Mouse (Mus musculus): ENCODE measurements around the gene Vav3. TPM values are rescaled to one million over a fixed set of nuclear protein-coding genes. Genes with fewer than 3 reads are reported as not detected.
"Not testable (repeated sequence)": the region's sequence is repeated elsewhere in the genome, so short reads cannot be mapped to it uniquely, and the experiment has no call there.

The Vav3 gene
- polyA plus RNA-seq, 1 experiment from 2014 or later = 6.4 TPM

DNA sequence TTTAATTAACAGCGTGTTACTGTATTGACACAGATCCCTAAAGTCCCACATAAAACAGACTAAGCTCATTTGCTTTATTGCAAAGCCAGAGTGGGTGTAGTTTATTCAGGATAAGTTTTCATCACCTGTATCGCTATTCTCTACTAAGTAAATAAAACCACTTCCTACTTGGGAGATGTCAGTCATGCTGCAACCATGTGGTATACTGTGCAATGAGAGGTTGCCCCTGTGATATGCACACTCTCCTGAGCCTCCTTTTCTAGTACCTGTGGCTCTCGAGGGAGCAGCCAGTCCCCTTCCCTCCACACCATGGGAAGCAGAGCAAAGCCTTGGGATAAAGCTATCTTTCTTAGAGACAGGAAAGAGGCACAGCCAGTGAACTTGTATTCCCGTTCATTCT lies 106.5 kb downstream of the Vav3 start:
- H3K9me3 ChIP-seq = no peaks in the 10 kb centered on the region
- H3K36me3 ChIP-seq = no peaks in the 10 kb centered on the region
- H3K4me3 ChIP-seq (replicated peaks) = no peak overlapping the region
- H3K4me2 ChIP-seq = no peak overlapping the region
- no peak overlapping the region for H3K27ac ChIP-seq
- no peaks in the 10 kb centered on the region for H3K27me3 ChIP-seq
- 75% methylated on average over 4 of the region's 4 CpGs for WGBS
- no peak overlapping the region for H3K9ac ChIP-seq (replicated peaks)
- H3K4me1 ChIP-seq (replicated peaks) = no peaks in the 10 kb centered on the region
- no peak for ATAC-seq (ENCODE audit: insufficient number of reproducible peaks, insufficient read depth, low FRiP score, low TSS enrichment, low read depth)

- not testable (repeated sequence) for H3K27me3 ChIP-seq
These were observed 107.8 kb downstream of the Vav3 start for GRCm38 (mm10) chr3:109448249-109448648.

DNA sequence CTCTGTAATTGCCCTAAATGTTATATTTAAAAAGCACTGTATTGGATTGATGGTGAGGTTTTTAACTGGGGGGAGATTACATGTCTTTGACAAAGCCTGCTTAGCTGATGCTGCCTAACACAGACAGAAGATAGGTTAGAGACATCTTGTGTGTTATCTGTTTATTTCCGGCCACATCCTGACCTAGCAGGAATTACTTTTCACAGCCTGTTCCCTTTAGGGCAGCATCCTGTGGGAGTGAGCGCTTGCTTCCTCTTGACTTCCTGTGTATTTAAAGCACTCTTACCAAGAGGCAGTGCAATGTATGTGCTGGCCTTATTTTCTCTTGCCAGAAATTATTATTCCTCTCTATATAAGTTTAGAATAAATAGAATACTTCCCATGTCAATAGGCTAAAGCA lies 111.5 kb downstream of the Vav3 start:
- H3K36me3 ChIP-seq = no peaks in the 10 kb centered on the region
- ATAC-seq (ENCODE audit: insufficient number of reproducible peaks, insufficient read depth, low FRiP score, low TSS enrichment, low read depth) = no peak
- H3K9ac ChIP-seq (replicated peaks) = no peak overlapping the region
- H3K4me2 ChIP-seq = no peak overlapping the region
- no peaks in the 10 kb centered on the region for H3K9me3 ChIP-seq
- WGBS = 67% methylated on average over 2 of the region's 2 CpGs
- no peaks in the 10 kb centered on the region for H3K27me3 ChIP-seq
- H3K4me1 ChIP-seq (replicated peaks) = no peaks in the 10 kb centered on the region
- H3K27ac ChIP-seq = no peak overlapping the region
- no peak overlapping the region for H3K4me3 ChIP-seq (replicated peaks)

More at GRCm38 (mm10) chr3:109448249-109448648, 107.8 kb downstream of the Vav3 start:
- not testable (repeated sequence) for H3K4me3 ChIP-seq (replicated peaks); ATAC-seq (ENCODE audit: insufficient number of reproducible peaks, insufficient read depth, low FRiP score, low TSS enrichment, low read depth); H3K4me1 ChIP-seq (replicated peaks); H3K36me3 ChIP-seq; H3K9me3 ChIP-seq; H3K9ac ChIP-seq (replicated peaks); H3K27ac ChIP-seq; H3K4me2 ChIP-seq
- 81% methylated on average over 5 of the region's 5 CpGs for WGBS

DNA sequence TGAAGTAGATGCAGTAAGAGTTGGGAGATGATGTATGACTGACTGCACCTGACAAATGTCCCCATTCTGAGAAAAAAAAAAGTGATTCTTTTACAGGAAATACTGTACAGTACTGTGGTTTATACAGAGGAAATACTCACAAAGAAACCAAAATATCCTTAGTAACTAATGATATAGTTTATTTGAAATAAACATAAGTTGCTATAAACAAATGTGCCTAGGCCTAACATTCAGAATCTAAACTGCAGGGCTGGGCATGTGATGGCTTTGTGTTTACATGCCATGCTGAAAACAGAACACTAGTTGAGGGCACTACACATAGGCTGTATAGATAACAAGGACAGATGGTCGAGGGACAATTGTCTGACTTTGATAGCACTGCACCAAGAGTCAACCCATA lies 114.2 kb downstream of the Vav3 start:
- no peaks in the 10 kb centered on the region for H3K9me3 ChIP-seq
- 38% methylated on average over 1 of the region's 1 CpGs for WGBS
- H3K9ac ChIP-seq (replicated peaks) = no peak overlapping the region
- H3K36me3 ChIP-seq = no peaks in the 10 kb centered on the region
- no peaks in the 10 kb centered on the region for H3K27me3 ChIP-seq
- H3K27ac ChIP-seq = no peak overlapping the region
- ATAC-seq (ENCODE audit: insufficient number of reproducible peaks, insufficient read depth, low FRiP score, low TSS enrichment, low read depth) = no peak
- no peaks in the 10 kb centered on the region for H3K4me1 ChIP-seq (replicated peaks)
- H3K4me3 ChIP-seq (replicated peaks) = no peak overlapping the region
- no peak overlapping the region for H3K4me2 ChIP-seq

- Histone ChIP-seq H3K27me3 (no peaks in the 10 kb centered on the region), H3K9me3 (no peaks in the 10 kb centered on the region), H3K4me3 (replicated peaks) (no peak overlapping the region), H3K36me3 (no peaks in the 10 kb centered on the region), H3K9ac (replicated peaks) (no peak overlapping the region), H3K4me1 (replicated peaks) (no peaks in the 10 kb centered on the region), H3K27ac (no peak overlapping the region), H3K4me2 (no peak overlapping the region)
- no peak for ATAC-seq (ENCODE audit: insufficient number of reproducible peaks, insufficient read depth, low FRiP score, low TSS enrichment, low read depth)
- 79% methylated on average over 1 of the region's 1 CpGs for WGBS
These were observed 115.9 kb downstream of the Vav3 start for GRCm38 (mm10) chr3:109456340-109456739.

DNA sequence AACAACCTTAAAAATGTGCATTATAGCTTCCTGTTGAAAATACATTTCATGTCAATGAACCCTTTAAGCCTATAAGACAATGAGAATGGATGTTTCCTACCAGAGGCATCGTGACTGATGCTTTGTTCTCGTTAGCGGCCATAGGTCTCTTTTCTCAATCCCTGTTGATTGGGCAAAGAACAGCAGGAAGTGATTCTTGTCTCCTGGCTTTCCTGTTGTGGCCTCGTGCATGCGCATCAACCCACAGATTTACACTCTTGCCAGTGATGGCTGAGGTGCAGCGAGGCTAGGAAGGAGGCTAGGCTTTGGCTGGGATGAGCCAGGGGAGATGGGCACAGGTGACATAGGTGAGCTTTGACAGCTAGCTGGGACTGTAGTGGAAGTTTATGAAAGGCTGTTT lies 123.2 kb downstream of the Vav3 start:
- Histone ChIP-seq H3K27ac (no peak overlapping the region), H3K36me3 (no peaks in the 10 kb centered on the region), H3K4me3 (replicated peaks) (no peak overlapping the region), H3K4me2 (no peak overlapping the region), H3K9me3 (no peaks in the 10 kb centered on the region), H3K27me3 (no peaks in the 10 kb centered on the region), H3K4me1 (replicated peaks) (peaks cover 4% of the 10 kb centered on the region; the same call in 1 of the 2 replicates), H3K9ac (replicated peaks) (no peak overlapping the region)
- ATAC-seq (ENCODE audit: insufficient number of reproducible peaks, insufficient read depth, low FRiP score, low TSS enrichment, low read depth) = no peak
- WGBS = 82% methylated on average over 6 of the region's 6 CpGs

DNA sequence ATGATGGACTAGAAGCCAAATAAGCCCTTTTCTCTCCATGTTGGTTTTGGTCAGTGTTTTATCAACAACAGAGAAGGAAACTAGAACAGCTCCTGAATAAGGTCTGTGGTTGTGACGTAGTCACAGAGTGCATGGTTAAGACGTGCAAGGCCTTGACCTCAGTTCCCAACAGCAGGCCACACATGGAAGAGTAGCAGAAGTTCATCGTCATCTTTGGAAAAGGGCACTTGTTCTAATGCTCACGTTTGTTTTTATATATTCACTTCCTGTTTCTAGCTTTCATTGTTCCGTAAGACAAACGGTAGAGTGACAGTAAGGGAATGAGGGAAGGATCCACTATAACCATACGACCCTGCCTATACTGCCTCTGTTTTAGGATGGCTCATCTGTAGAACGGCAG lies 124.1 kb downstream of the Vav3 start:
- Histone ChIP-seq H3K4me3 (replicated peaks) (no peak overlapping the region), H3K9ac (replicated peaks) (no peak overlapping the region), H3K4me2 (no peak overlapping the region), H3K27ac (no peak overlapping the region), H3K4me1 (replicated peaks) (peaks cover 4% of the 10 kb centered on the region; the same call in 1 of the 2 replicates), H3K36me3 (no peaks in the 10 kb centered on the region), H3K9me3 (no peaks in the 10 kb centered on the region), H3K27me3 (no peaks in the 10 kb centered on the region)
- no peak for ATAC-seq (ENCODE audit: insufficient number of reproducible peaks, insufficient read depth, low FRiP score, low TSS enrichment, low read depth)
- WGBS = 84% methylated on average over 8 of the region's 8 CpGs

DNA sequence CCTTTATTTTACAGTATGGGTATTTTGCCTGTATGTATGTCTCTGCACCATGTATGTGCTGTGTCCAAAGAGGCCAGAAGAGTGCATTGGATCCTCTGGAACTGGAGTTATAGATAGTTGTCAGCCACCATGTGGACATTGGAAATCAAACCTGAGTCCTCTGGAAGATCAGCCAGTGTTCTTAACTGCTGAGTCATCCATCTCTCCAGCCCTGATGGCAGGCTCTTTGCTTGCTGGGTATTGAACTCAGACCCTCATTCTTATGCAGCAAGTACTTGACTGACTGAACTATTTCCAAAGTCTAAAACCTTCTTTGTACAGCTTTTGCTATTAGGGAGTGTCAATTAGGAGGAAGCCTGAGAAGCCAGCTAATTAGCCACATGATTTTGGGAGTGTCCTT lies 126.1 kb downstream of the Vav3 start:
- no peaks in the 10 kb centered on the region for H3K9me3 ChIP-seq
- H3K9ac ChIP-seq (replicated peaks) = no peak overlapping the region
- no peaks in the 10 kb centered on the region for H3K27me3 ChIP-seq
- no peak for ATAC-seq (ENCODE audit: insufficient number of reproducible peaks, insufficient read depth, low FRiP score, low TSS enrichment, low read depth)
- H3K36me3 ChIP-seq = no peaks in the 10 kb centered on the region
- no peak overlapping the region for H3K4me3 ChIP-seq (replicated peaks)
- H3K4me2 ChIP-seq = no peak overlapping the region
- peaks cover 4% of the 10 kb centered on the region; the same call in 1 of the 2 replicates for H3K4me1 ChIP-seq (replicated peaks)
- no peak overlapping the region for H3K27ac ChIP-seq

GRCm38 (mm10) chr3:109467288-109467687 lies 126.8 kb downstream of the Vav3 start:
- no peak overlapping the region for H3K27ac ChIP-seq
- H3K4me1 ChIP-seq (replicated peaks) = peaks cover 4% of the 10 kb centered on the region; the same call in 1 of the 2 replicates
- no peak for ATAC-seq (ENCODE audit: insufficient number of reproducible peaks, insufficient read depth, low FRiP score, low TSS enrichment, low read depth)
- H3K4me3 ChIP-seq (replicated peaks) = no peak overlapping the region
- WGBS = 54% methylated on average over 4 of the region's 4 CpGs
- no peaks in the 10 kb centered on the region for H3K36me3 ChIP-seq
- H3K27me3 ChIP-seq = no peaks in the 10 kb centered on the region
- no peak overlapping the region for H3K9ac ChIP-seq (replicated peaks)
- no peaks in the 10 kb centered on the region for H3K9me3 ChIP-seq
- H3K4me2 ChIP-seq = no peak overlapping the region

GRCm38 (mm10) chr3:109469465-109469864 lies 129.0 kb downstream of the Vav3 start:
- ATAC-seq (ENCODE audit: insufficient number of reproducible peaks, insufficient read depth, low FRiP score, low TSS enrichment, low read depth) = no peak
- Histone ChIP-seq H3K36me3 (no peaks in the 10 kb centered on the region), H3K9me3 (no peaks in the 10 kb centered on the region), H3K27ac (no peak overlapping the region), H3K4me1 (replicated peaks) (peaks cover 4% of the 10 kb centered on the region; the same call in 1 of the 2 replicates), H3K4me2 (no peak overlapping the region), H3K27me3 (no peaks in the 10 kb centered on the region), H3K4me3 (replicated peaks) (no peak overlapping the region), H3K9ac (replicated peaks) (no peak overlapping the region)
- 77% methylated on average over 3 of the region's 3 CpGs for WGBS

- H3K36me3 ChIP-seq = no peaks in the 10 kb centered on the region
- H3K27me3 ChIP-seq = no peaks in the 10 kb centered on the region
- no peak for ATAC-seq (ENCODE audit: insufficient number of reproducible peaks, insufficient read depth, low FRiP score, low TSS enrichment, low read depth)
- no peak overlapping the region for H3K9ac ChIP-seq (replicated peaks)
- no peak overlapping the region for H3K4me2 ChIP-seq
- 46% methylated on average over 1 of the region's 1 CpGs for WGBS
- H3K27ac ChIP-seq = no peak overlapping the region
- no peak overlapping the region for H3K4me3 ChIP-seq (replicated peaks)
- H3K4me1 ChIP-seq (replicated peaks) = peaks cover 4% of the 10 kb centered on the region; the same call in 1 of the 2 replicates
- no peaks in the 10 kb centered on the region for H3K9me3 ChIP-seq
These were observed 130.3 kb downstream of the Vav3 start for GRCm38 (mm10) chr3:109470651-109471255.

DNA sequence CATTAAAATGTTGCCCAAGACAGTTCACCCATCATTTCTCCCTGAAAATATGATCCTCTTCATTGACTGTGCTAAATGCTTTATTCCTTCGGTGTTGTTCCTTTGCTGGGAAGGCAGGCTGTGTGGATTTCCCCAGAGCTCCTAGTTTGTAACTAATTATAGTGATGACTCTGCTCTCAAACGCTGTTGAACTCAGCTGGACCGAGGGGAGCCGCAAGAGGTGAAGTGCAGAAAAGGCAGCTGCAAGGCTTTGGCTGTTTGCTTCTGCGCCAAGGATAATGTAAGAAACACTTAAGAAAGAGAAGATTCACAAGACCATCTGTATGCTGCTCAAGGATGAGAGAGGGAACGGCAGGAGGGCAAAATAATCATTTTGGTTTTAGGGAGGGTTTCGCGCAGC lies 136.1 kb downstream of the Vav3 start:
- no peaks in the 10 kb centered on the region for H3K4me1 ChIP-seq (replicated peaks)
- H3K9ac ChIP-seq (replicated peaks) = no peak overlapping the region
- H3K4me2 ChIP-seq = no peak overlapping the region
- H3K4me3 ChIP-seq (replicated peaks) = no peak overlapping the region
- 69% methylated on average over 8 of the region's 8 CpGs for WGBS
- no peaks in the 10 kb centered on the region for H3K36me3 ChIP-seq
- no peaks in the 10 kb centered on the region for H3K27me3 ChIP-seq
- no peaks in the 10 kb centered on the region for H3K9me3 ChIP-seq
- ATAC-seq (ENCODE audit: insufficient number of reproducible peaks, insufficient read depth, low FRiP score, low TSS enrichment, low read depth) = no peak
- no peak overlapping the region for H3K27ac ChIP-seq
